Mouse (Mus musculus) stomach, postnatal 0 days (tissue): ENCODE results near the gene Olfr1377.

ENCODE experiments used
- CTCF ChIP-seq: IDR thresholded peaks from 2 replicates; pipeline ENCODE4 v1.5.1; 2016; ENCODE audit warnings: antibody characterized with exemption, low read depth, mild to moderate bottlenecking, moderate library complexity
- EP300 ChIP-seq: optimal IDR thresholded peaks from 2 replicates; pipeline ENCODE3; 2016; ENCODE audit warnings: antibody characterized with exemption

- TF ChIP-seq CTCF (no peak), EP300 (peak; percentile 38)
Observed at GRCm38 (mm10) chr11:50964886-50965285, 16.9 kb upstream of the Olfr1377 start.
